Mouse (Mus musculus) lung, postnatal 0 days (tissue): ENCODE measurements around the gene Ptpn13. TPM values are rescaled to one million over a fixed set of nuclear protein-coding genes. Genes with fewer than 3 reads are reported as not detected.
A peak's percentile ranks its signal among the peaks of the same experiment; 100 is the strongest.

Experiments
- ATAC-seq: fragments of 200-750 bp; cut with Nextera tagmentation; 2 replicates; pipeline ENCODE4 v1.8.0; 2017; ENCODE audit warnings: moderate library complexity
- DNase-seq: peaks from one replicate; pipeline ENCODE4 v3.0.0-alpha.2; 2016; ENCODE audit warnings: low spot score
- H3K27ac ChIP-seq: fragments of 300-500 bp; sonication (generic); 2 replicates; pipeline ENCODE4 v1.5.1; 2014; ENCODE audit warnings: antibody characterized with exemption, mild to moderate bottlenecking, low read length, mixed read lengths
- H3K27me3 ChIP-seq: fragments of 300-500 bp; sonication (generic); replicated peaks from 2 replicates; pipeline ENCODE4 v1.6.1; 2014; ENCODE audit warnings: low read length, mixed read lengths; ENCODE audit not compliant: insufficient read depth
- H3K36me3 ChIP-seq: fragments of 300-500 bp; sonication (generic); 2 replicates; pipeline ENCODE4 v1.6.1; 2014; ENCODE audit warnings: low read length, mixed read lengths; ENCODE audit not compliant: insufficient read depth
- H3K4me1 ChIP-seq: fragments of 300-500 bp; sonication (generic); 2 replicates; pipeline ENCODE4 v1.6.1; 2014; ENCODE audit warnings: antibody characterized with exemption, low read depth, low read length, mixed read lengths; ENCODE audit not compliant: insufficient read depth
- H3K4me2 ChIP-seq: fragments of 300-500 bp; sonication (generic); replicated peaks from 2 replicates; pipeline ENCODE4 v1.6.1; 2014; ENCODE audit warnings: low read depth, mild to moderate bottlenecking, low read length, moderate library complexity, mixed read lengths
- H3K4me3 ChIP-seq: fragments of 300-500 bp; sonication (generic); 2 replicates; pipeline ENCODE4 v1.5.1; 2014; ENCODE audit warnings: low read depth, low read length
- H3K9ac ChIP-seq: fragments of 300-500 bp; sonication (generic); replicated peaks from 2 replicates; pipeline ENCODE4 v1.6.1; 2014; ENCODE audit warnings: low read depth, mild to moderate bottlenecking
- H3K9me3 ChIP-seq: fragments of 300-500 bp; sonication (generic); 2 replicates; pipeline ENCODE4 v1.6.1; 2016; ENCODE audit warnings: low read length, mixed read lengths
- CTCF ChIP-seq: IDR thresholded peaks from 2 replicates; pipeline ENCODE4 v1.5.1; 2016; ENCODE audit warnings: antibody characterized with exemption, mild to moderate bottlenecking
- EP300 ChIP-seq: IDR thresholded peaks from 2 replicates; pipeline ENCODE4 v1.6.1; 2016; ENCODE audit warnings: antibody characterized with exemption, mild to moderate bottlenecking, control low read depth
- WGBS: fragments of 180-500 bp; shearing (Covaris S2); extraction: QIAGEN DNeasy Blood & Tissue Kit; methylation state at CpG from one replicate; pipeline ENCODE4 v1.1.7; 2014; 5-methylcytosine and 5-hydroxymethylcytosine counted together
- polyA plus RNA-seq: library from polyadenylated mRNA; unstranded; fragments of >200 nt; fragmentation: Nextera tagmentation; extraction: Ambion mirVana; gene quantifications from 2 replicates; pipeline ENCODE4 v1.2.1, GENCODE M21; 2015

Gene Ptpn13
- polyA plus RNA-seq, 1 experiment from 2014 or later, result 8.9 TPM

DNA sequence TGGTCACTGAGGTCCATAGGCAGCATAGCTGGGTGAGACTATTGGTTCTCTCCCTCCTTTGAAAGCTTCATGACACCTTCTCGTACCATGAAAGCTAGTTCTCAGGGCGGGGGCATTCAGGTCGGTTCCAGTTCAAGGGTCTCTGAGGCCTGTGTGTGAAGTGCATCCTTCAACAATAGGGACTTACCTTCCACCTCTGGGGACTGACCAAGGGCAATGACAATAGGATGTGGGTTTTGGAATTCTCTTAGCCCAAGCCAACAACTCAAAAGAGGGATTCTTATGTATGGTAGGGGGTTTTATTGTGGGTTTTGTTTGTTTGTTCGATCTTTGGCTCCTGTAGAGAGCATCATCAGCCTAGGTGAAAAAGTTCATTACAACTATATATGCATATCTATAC lies 42.0 kb upstream of the Ptpn13 start:
- Histone ChIP-seq H3K4me3 (no peak overlapping the region), H3K9ac (no peak overlapping the region), H3K4me2 (no peak overlapping the region), H3K9me3 (no peaks in the 10 kb centered on the region), H3K27ac (no peak overlapping the region), H3K36me3 (no peaks in the 10 kb centered on the region), H3K4me1 (peaks cover 6% of the 10 kb centered on the region), H3K27me3 (no peaks in the 10 kb centered on the region)
- WGBS, result 91% methylated on average over 4 of the region's 4 CpGs
- ATAC-seq (no peak), DNase-seq (no peak)
- TF ChIP-seq CTCF (no peak), EP300 (no peak)

- H3K27ac ChIP-seq, result no peak overlapping the region
- 67% methylated on average over 7 of the region's 7 CpGs for WGBS
- no peaks in the 10 kb centered on the region for H3K27me3 ChIP-seq
- peak; percentile 35 for DNase-seq
- no peaks in the 10 kb centered on the region for H3K9me3 ChIP-seq
- ATAC-seq, result no peak
- peaks cover 8% of the 10 kb centered on the region for H3K4me1 ChIP-seq
- H3K4me2 ChIP-seq, result no peak overlapping the region
- no peak for TF ChIP-seq EP300
- no peak for TF ChIP-seq CTCF
- H3K4me3 ChIP-seq, result no peak overlapping the region
- H3K9ac ChIP-seq, result no peak overlapping the region
- H3K36me3 ChIP-seq, result no peaks in the 10 kb centered on the region
Observed at GRCm38 (mm10) chr5:103384021-103384420, 41.0 kb upstream of the Ptpn13 start.

DNA sequence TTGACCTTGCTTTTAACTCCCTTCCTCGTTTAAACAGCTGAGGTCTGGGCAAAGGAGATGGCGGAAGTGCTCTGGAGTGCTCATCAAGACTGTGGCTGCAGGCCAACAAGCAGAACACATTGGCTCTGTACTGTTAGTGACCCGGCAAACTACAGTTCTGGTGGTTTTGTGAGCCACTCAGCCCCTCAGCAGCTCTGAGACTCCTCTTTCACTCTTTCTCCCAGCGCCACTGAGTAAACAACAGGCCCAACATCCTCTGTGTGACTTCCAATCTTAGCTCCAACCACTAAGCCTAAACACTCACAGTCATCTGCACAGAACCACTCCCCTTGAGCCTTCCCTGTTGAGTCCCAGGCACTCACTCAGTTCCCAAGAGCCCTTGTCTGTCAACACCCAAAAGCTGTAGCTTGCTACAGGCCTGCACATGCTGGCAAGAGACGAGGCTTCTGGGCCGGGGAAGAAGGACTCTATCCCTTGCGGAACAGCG lies 37.4 kb upstream of the Ptpn13 start:
- Histone ChIP-seq H3K36me3 (no peaks in the 10 kb centered on the region), H3K27me3 (no peaks in the 10 kb centered on the region), H3K27ac (peak overlapping the region; percentile 71), H3K4me2 (no peak overlapping the region), H3K4me1 (peaks cover 8% of the 10 kb centered on the region), H3K9ac (no peak overlapping the region), H3K4me3 (no peak overlapping the region), H3K9me3 (no peaks in the 10 kb centered on the region)
- DNase-seq (peak; percentile 96), ATAC-seq (peak; percentile 96)
- 15% methylated on average over 8 of the region's 8 CpGs for WGBS
- TF ChIP-seq CTCF, result no peak
- TF ChIP-seq EP300, result peak; percentile 66

GRCm38 (mm10) chr5:103389415-103389814 lies 35.6 kb upstream of the Ptpn13 start:
- no peak for TF ChIP-seq CTCF
- no peak for TF ChIP-seq EP300
- H3K9ac ChIP-seq, result no peak overlapping the region
- ATAC-seq, result no peak
- no peak overlapping the region for H3K4me2 ChIP-seq
- no peak for DNase-seq
- H3K36me3 ChIP-seq, result no peaks in the 10 kb centered on the region
- peaks cover 8% of the 10 kb centered on the region for H3K4me1 ChIP-seq
- no peaks in the 10 kb centered on the region for H3K9me3 ChIP-seq
- 80% methylated on average over 5 of the region's 5 CpGs for WGBS
- no peak overlapping the region for H3K4me3 ChIP-seq
- no peak overlapping the region for H3K27ac ChIP-seq
- no peaks in the 10 kb centered on the region for H3K27me3 ChIP-seq

- no peaks in the 10 kb centered on the region for H3K9me3 ChIP-seq
- 9% methylated on average over 4 of the region's 4 CpGs for WGBS
Observed at GRCm38 (mm10) chr5:103393220-103393619, 31.8 kb upstream of the Ptpn13 start.

DNA sequence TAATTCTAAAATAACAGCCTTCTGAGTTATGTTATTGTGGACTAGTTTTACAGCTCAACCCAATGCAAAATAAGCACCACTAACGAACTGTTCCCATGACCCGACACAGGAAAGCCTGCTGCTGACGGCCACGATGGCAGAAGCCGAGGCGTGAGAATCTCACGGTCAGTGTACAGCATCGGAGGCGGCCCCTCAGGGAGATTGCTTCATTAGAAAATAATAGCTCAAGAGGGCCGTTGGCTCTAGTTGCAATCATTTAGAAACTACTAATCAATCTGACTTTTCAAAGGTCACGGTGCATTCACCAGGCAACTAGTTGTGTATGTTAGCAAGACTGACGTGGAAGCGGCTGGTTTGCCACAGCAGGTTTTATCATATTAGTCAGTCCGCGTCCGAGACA lies 31.2 kb upstream of the Ptpn13 start:
- Histone ChIP-seq H3K36me3 (no peaks in the 10 kb centered on the region), H3K9me3 (no peaks in the 10 kb centered on the region), H3K4me1 (no peaks in the 10 kb centered on the region), H3K27me3 (no peaks in the 10 kb centered on the region), H3K27ac (no peak overlapping the region), H3K4me3 (no peak overlapping the region), H3K9ac (no peak overlapping the region), H3K4me2 (0 out of 2 replicates have a peak overlapping the region, but pooled peaks have one; percentile 8)
- DNase-seq (peak; percentile 29), ATAC-seq (no peak)
- no peak for TF ChIP-seq EP300
- TF ChIP-seq CTCF, result no peak
- 44% methylated on average over 16 of the region's 16 CpGs for WGBS

More at GRCm38 (mm10) chr5:103393220-103393619, 31.8 kb upstream of the Ptpn13 start:
- no peaks in the 10 kb centered on the region for H3K4me1 ChIP-seq
- H3K4me3 ChIP-seq, result no peak overlapping the region
- H3K27me3 ChIP-seq, result no peaks in the 10 kb centered on the region
- peak; percentile 60 for DNase-seq
- H3K9ac ChIP-seq, result no peak overlapping the region
- TF ChIP-seq CTCF (no peak), EP300 (no peak)
- no peaks in the 10 kb centered on the region for H3K36me3 ChIP-seq
- peak; percentile 50; the same call in 1 of the 2 replicates for ATAC-seq
- H3K27ac ChIP-seq, result no peak overlapping the region
- no peak overlapping the region for H3K4me2 ChIP-seq

DNA sequence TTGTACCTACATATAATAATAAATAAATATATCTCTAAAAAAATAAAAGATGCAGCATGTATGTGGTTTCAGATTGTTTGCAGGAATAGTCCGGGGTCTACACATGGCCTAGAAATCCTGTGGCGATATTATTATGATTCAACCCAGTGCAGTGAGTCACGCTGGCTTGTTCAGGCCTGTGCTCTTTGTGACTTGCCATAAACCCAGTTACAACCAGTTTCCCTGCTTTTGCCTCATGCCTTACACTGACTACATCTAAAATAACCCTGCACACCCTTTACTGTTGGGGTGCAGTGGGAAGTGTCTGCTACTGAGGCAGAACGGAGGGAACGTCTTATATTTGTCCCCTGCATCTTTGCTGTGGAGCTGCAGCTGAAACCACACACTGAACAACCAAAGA lies 29.3 kb upstream of the Ptpn13 start:
- Histone ChIP-seq H3K4me3 (no peak overlapping the region), H3K9ac (no peak overlapping the region), H3K27ac (no peak overlapping the region), H3K4me1 (no peaks in the 10 kb centered on the region), H3K9me3 (no peaks in the 10 kb centered on the region), H3K4me2 (no peak overlapping the region), H3K27me3 (no peaks in the 10 kb centered on the region), H3K36me3 (no peaks in the 10 kb centered on the region)
- no peak for ATAC-seq
- 88% methylated on average over 5 of the region's 5 CpGs for WGBS
- TF ChIP-seq EP300, result no peak
- TF ChIP-seq CTCF, result no peak
- DNase-seq, result no peak
